Mouse (Mus musculus): ENCODE measurements around the gene Zfp663.

Gene Zfp663

DNA sequence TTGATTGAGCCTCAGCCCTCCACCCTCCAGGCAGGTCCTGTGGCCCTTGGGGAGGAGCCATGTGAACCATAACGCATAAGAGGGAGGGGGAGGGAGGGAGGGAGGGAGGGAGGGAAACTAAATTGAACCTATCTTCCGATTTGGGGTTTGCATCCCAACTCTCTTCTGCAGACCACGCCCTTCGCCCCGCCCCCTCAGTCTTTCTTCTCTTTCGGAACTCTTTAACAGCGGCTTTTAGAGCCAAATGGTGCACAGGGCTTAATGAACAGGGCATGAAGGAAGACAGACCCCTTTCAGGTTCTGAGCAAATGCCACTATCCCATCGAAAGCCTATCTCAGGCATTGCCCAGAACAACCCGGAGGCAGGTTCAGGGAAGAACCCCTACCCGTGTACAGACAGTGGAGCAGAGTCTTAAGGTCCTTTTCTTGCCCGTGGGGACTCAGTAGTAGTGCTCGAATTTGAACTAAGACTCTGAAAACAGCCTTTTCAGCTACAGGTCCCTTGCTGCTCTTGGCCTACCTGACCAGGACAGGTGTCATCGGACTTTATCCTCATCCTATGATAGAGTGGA lies 575 bp downstream of the Zfp663 start:
- DNase-seq (ENCODE audit: low spot score): no peak

GRCm38 (mm10) chr2:165367047-165367520 lies 1.4 kb downstream of the Zfp663 start:
- DNase-seq (ENCODE audit: low spot score): peak; percentile 22

DNA sequence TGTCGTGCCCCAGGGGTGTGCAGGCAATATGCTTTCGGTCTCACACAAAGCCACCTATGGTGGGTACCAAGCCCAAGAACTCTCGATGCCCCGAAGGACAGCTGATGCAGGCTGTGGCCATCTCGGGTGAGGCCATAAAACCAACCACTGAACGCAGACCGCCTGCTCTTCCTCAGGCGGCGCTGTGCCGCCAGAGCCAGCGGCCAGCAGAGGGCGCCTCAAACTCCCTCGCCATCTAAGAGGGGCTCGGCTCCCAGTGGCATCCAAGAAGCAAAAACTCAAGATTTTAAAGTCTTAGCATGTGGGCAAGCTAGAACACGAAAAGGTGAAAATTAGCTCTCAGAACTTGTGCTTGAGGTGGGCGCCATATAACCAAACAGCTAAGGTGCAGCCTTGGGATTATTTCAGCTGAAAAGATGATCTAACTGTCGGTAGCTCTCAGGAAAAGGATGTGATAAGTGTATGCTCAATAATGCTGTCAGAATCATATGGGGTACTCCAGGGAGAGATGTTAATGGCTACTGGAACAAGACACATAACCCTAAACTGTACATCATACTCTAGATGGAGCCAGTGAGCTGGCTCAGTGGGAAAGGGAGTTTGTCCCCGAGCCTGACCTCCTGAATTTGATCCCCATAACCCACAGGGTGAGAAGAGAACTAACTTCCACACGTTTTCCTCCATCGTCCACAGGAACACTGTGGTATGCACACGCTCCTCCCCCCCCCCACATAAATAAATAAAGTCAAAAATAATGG lies 4.0 kb downstream of the Zfp663 start:
- peak; percentile 11 for DNase-seq (ENCODE audit: low spot score)

DNA sequence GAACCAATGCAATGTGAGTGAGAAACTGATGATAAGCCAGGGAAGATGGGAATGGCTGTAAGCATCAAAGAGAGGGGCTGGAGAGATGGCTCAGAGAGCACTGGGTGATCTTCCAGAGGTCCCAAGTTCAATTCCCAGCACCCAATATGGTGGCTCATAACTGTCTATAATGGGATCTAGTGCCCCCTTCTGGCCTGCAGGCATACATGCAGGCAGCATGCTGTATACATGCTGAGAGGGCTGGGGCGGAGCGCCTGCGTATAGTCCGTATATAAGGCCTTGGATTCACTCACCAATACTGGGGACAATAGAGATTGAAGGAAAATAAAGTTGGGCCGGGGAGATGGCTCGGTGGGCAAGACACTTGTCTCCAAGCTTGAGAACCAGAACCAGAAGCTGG lies 5.2 kb downstream of the Zfp663 start:
- no peak for DNase-seq (ENCODE audit: low spot score)

DNA sequence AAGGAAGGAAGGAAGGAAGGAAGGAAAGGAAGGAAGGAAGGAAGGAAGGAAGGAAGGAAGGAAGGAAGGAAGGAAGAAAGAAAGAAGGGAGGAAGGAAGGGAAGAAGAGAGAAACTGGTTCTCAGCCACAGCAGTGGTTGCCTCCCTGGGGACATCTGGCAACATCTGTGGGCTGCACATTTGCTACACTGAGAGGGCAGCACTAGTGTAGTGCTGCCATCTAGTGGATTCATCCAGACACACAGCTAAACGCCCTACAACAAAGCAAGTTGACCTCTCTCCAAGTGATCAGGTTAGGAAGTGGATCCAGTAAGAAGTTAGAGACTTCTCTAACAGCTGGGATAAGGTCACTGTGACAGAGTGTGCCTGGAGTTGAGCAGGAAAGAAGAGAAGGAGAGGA lies 7.7 kb downstream of the Zfp663 start:
- peak; percentile 29 for DNase-seq (ENCODE audit: low spot score)

GRCm38 (mm10) chr2:165351828-165352513 lies 16.6 kb downstream of the Zfp663 start:
- DNase-seq (ENCODE audit: low spot score): no peak

GRCm38 (mm10) chr2:165349466-165349865 lies 19.1 kb downstream of the Zfp663 start:
- DNase-seq (ENCODE audit: low spot score): no peak

DNA sequence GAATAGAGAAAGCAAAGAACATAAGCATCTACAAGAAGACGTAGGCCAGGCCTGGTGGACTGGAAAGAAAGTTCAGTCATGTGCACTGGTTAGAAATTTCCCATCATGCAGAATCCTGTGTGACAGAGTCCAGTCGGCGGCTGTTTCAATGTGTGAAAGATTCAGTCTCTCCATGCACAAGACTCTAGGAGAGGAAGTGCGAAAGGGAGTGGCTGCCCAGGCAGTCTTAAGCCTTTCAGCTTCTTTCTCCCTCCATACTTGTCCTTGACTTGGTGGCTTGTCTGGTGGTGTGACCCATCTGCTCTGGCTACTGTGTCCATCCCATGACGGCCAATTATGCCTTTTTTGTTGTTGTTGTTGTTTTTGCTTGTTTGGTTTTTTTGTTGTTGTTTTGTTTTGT lies 22.3 kb downstream of the Zfp663 start:
- no peak for DNase-seq (ENCODE audit: low spot score)

DNA sequence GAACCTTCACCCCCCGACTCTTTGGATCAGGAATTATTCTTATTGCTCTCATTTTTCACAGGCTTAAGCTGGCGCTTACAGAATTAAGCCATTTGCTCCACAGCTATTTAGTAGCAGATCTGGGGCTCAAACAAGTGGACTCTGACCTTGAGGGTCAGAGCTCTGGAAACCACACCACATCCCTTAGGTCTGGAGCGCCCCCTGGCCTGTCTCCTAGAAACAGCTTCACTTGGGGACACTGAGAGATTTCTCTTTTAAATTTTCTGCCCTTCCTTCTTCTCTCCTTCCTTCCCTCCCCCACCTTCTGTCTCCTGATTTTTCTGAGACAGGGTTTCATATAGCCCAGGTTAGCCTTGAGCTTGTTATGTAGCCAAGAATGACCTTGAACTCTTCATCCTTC lies 31.3 kb downstream of the Zfp663 start:
- DNase-seq (ENCODE audit: low spot score): no peak

DNA sequence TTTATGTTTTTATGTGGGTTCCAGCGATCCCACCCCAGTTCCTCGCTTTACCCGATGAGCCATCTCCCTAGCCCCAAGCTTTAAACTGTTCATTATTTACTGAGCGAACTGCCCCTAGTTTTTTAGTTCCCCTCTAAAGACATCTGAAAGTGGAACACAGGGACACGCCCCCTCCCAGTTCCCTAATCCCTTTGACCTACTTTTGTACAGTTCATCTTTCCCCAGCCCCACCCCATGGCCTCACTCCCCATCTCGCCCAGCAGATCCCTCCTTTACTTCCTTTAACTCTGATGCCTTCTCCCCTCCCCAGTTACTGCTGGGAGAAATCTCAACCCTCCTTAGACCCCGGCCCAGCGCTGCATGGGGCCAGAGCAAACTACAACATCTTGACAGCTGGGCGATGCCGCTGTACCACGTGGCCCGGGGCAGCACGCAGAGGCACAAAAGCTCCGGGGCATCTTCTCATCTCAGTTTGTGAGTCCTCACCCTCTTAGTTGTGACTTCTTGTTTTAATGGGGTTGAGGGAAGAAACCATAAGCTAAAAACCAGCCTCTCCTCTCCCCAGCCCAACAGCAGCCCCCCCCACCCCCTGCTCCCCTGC lies 35.8 kb downstream of the Zfp663 start:
- no peak for DNase-seq (ENCODE audit: low spot score)

DNA sequence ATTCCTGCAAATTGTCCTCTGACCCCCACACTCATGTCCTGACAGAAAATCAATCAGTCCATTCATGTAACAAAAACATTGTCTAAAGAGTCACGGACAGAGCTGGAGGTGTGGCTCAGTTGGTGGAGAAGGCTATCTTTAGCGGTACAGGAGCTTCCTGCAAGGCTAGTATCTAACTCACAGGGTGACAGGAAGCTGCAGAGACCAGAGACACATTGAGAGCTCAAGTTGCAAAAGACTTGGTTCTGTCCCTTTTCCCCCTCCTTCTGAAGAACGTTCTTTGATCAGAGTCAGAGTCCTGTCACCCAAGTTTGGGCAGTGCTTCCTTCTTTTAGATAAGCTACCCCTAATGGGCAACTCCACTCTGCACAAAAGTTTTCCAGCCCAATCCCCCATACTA lies 38.8 kb downstream of the Zfp663 start:
- no peak for DNase-seq (ENCODE audit: low spot score)

DNA sequence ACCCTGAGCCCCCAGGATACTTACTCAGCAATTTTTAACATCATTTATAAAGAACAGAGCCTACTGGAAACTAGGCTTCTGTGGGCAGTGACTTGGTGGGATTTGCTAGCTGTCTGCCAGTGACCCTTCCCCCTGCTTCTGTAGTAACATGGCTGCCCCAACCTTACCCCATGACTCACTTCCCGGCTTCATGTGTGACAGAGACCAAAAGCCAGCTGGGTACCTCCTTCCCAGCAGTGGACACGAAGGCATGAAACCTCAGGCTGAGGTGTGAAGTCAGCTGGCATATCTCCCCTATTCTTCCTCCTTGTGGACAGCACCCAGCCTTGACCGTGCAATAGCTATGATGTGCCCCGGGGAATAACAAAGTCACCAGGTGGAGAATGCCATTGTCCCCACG lies 39.8 kb downstream of the Zfp663 start:
- DNase-seq (ENCODE audit: low spot score): no peak

DNA sequence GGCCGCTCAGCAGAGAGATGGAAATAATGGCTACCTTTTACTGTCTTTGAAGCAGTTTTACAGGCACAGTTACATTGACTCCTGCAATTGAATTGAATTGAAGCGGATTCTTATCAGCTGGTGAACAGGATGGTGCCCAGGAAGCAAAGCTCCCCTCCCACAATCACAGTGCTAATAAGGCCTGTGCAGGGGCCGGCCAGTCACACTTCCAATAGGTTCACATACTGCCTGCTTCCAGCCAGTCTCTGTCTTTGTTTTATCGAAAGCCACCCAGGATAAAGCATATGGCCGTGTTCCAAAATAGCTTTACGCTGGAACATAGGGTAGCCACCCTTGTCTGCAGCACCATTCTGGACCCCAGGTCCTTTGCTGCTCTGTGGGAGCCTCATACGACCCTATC lies 41.1 kb downstream of the Zfp663 start:
- no peak for DNase-seq (ENCODE audit: low spot score)

GRCm38 (mm10) chr2:165326304-165327190 lies 42.0 kb downstream of the Zfp663 start, which contains the start of gene Elmo2:
TSS of gene Elmo2 (minus strand) at chr2:165326479.
- peak; percentile 97 for DNase-seq (ENCODE audit: low spot score)

- DNase-seq (ENCODE audit: low spot score): no peak
Observed at GRCm38 (mm10) chr2:165325521-165326303, 42.8 kb downstream of the Zfp663 start.

- DNase-seq (ENCODE audit: low spot score): no peak
Observed at GRCm38 (mm10) chr2:165323928-165324327, 44.6 kb downstream of the Zfp663 start.

- no peak for DNase-seq (ENCODE audit: low spot score)
Observed at GRCm38 (mm10) chr2:165323484-165323883, 45.0 kb downstream of the Zfp663 start.

DNA sequence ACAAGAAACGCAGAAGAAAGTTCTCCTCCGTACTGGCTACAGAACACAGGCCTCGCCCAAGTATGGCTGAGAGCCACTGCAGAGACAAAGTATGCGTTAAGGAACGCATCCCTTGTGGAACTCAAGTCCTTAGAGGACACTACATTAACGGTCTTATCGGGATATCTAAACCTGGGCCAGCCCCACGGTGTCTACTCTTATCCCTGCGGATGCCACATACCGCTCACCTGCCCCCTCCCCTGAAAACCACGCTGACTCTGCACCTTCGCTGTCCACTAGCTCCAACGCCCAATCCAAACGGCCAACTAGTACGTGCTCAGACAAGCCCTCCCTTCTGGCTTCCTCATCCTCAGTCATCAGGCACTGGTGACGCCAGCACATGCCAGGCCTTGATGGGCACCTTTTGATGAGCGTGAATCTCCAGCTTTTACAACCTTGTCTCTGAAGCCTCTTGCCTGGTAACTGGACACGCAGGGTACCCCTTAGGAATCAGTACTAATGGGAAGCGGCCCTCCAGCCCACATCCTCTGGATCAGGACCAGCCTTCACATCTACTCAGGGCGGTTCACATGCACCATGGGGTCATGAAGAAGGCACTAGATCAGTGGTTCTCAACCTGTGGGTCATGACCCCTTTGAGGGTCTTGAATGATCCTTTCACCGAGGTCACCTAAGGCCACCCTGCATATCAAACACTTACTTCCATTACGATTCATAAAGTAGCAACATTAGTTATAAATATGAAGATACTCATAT lies 46.4 kb downstream of the Zfp663 start:
- no peak for DNase-seq (ENCODE audit: low spot score)

- no peak for DNase-seq (ENCODE audit: low spot score)
Observed at GRCm38 (mm10) chr2:165321381-165321888, 47.1 kb downstream of the Zfp663 start.
